Mouse (Mus musculus): ENCODE data around the gene Ctsl.
A peak's percentile ranks its signal among the peaks of the same experiment; 100 is the strongest.

Gene Ctsl

DNA sequence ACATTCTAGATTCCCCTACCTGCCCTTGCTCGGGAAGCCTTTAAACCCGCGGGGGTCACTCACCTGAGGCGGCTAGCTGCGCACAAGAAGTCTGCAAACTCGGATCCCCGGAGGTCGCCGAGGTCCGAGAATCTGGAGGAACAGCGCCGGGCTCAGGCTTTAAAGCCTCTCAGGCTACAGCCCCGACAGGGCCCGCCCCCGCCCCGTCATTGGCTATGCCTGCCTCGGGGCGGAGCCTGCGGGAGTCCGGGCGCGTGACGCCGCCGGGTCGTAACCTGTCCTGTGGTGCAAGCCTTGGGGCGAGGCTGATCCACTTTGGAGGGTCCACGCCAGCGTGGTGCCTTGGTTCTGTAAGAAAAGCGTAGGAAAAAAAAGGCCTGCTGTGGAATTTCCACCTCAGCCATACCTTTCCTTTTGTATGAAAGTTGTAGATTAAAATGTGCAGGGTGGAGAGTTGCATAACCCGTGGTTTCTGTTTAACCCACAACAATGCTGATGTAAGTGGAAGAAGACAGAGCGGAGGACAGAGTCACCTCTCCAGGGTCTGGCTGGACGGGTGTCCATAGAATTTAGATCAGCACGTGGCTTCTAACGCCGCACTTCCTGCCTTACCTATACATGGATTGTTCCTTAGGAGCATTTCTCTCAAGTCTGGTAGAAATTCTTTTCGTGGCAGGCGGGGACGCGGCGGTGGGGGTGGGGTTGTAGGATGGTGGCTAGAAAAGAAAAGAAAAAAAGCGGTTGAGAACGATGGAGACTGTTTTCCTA is at the start of gene Ctsl:
Gene Ctsl (minus strand): TSS at position 718 of the 768 bp plus-strand sequence.
- DNase-seq (ENCODE audit: low spot score): peak; percentile 94

DNA sequence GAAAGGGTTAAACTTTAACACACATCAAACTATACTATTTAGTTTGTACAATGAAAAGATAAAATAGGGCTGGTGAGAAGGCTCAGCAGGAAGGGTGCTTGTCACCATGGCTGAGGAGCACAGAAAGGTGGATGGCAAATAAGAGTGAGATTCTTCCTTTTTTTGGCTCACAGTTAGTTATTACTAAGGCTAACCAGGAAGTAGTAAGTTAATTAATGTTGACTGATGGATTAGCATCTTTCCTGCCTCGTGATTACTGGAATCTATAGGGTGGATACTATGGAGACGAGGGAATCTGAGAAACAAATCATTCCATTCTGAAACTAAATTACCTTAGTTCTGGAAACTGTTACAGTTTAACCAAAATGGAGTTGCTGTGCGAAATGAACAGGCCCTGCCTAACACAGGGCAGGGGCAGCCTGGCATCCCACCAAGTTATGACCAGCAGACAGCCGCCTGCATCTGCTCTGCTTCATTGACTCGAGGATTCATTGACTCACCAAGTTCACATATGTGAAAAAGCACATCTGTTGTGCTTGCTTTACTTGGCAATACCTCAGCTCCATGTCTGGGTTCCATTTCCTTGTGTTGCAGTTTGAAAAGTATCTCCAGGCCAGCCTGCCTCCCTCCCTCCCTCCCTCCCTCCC is 46.4 kb upstream of the Ctsl start:
- DNase-seq (ENCODE audit: low spot score): no peak

DNA sequence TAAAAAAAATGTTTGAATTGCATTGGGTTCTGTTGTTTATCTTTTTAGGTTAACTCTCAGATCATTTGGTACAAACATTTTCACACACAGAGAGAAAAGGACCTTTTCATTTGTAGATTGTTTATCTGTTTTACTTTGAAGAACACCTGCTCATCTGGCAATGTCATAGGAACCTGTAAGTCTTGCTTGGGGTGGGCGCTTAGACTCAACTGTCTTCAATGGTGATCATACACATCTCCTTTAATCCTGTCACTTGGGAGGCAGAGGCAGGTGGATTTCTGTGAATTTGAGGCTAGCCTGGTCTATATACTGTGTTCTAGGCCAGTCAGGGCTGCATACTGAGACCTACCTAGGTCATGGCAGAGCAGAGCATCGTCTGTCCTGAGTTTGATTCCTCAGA is 45.0 kb upstream of the Ctsl start:
- no peak for DNase-seq (ENCODE audit: low spot score)

DNA sequence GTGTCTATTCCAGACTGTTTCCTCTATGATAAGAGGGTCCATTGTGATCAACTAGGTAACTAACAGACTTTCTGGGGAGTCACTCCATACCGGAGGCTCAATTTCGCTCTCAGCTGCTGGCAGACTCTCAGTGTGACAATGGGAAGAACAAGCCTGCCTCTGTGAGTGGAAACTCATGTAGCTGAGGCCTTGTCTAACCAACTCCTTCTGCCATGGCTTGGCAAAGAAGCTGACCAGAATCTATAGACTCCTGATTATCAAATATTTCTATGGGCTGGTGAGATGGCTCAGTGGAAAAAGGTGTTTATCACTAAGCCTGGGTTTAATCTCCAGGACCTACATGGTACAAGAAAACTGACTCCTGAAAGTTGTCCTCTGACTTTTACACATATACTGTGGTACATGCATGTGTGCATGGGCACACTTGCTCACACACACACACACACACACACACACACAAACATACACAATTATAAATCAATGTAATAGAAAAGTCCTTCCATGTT is 42.1 kb upstream of the Ctsl start:
- no peak for DNase-seq (ENCODE audit: low spot score)

DNA sequence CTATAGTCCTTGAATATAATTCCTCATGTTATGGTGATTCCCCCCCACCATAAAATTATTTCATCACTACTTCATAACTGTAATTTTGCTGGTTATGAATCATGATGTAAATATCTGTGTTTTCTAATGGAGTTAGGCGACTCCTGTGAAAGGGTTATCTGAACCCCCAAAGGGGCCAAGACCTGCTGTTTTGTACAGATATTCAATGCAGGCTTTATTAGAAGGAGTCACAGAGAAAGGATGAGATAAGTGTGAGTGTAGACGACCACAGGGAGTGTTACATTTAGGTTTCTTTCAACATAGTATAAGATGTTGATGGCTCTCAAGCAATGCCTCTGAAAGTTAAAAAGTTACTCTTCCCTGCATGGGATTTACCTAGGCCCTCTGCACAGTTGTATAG is 40.6 kb upstream of the Ctsl start:
- DNase-seq (ENCODE audit: low spot score): no peak

DNA sequence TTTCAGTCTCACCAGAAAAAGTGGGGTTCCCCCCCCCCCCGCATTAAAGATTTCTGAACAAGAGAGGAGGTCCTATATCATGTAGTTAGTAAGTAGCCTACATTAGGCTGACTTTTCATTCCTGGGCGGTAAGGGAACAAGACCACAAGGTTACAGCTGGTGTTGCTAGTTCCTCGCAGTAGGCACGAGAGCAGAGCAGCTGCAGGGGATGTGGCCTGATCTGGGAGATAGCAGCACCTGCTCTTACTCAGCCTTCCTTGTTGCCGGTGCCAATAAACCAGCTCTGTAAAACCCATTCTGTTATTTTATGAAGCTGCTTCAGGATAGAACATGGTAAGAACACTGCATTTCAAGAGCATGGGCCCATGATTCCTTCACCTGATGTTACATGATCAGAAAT is 39.9 kb upstream of the Ctsl start:
- DNase-seq (ENCODE audit: low spot score): no peak

DNA sequence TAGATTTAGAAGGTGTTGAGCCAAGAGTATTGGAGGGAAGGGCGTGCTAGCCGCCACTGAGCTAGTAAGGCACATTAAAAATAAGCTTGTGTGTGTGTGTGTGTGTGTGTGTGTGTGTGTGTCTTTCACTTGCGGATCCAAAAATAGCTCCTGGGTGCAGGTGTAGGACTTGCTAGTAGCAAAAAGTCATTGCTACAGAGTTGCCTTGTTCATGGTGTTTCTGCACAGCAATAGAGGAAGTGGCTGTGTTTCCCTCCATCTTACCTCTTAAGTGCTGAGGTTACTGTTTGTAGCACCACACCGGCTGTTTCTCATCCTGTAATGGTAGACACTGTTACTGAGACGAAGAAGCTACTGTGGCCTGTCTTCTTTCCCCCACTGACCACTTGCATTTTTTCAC is 37.3 kb upstream of the Ctsl start:
- DNase-seq (ENCODE audit: low spot score): no peak

DNA sequence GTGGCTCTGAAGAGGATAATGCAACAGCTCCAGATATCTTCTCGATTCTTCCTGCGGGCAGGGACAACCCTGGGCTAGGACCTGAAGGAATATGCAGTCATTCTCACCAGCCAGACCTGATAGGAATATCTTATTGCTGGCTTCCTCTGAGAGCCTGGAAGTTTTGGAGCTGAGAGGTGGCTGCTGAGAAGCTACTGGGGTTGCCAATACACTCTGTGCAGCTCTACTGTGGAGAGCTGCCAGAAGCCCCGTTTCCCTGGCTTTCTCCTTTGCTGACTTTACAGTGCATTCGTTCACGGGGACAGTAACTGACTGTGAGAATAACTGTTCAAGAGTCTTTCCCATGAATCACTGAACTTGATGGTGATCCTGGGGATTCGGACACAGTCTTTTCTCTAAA is 34.9 kb upstream of the Ctsl start:
- DNase-seq (ENCODE audit: low spot score): no peak

DNA sequence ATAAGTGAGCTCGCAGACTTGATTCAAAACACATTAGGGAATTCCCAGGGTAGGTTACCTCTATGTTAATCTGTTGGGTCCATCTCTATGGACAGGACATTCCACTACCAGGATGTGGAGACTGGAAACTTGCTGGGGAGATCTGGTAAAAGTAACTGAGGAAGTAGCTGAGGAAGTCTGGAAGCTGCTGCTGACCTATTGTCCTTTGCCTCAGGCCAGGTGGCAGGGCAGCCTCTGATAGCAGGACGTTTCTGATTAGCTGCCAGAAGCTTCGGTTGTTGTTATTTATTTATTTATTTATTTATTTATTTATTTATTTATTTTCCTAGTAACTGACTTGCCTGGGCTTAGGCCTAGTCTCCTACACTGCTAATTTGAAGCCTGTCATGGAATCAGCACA is 32.8 kb upstream of the Ctsl start:
- DNase-seq (ENCODE audit: low spot score): no peak

DNA sequence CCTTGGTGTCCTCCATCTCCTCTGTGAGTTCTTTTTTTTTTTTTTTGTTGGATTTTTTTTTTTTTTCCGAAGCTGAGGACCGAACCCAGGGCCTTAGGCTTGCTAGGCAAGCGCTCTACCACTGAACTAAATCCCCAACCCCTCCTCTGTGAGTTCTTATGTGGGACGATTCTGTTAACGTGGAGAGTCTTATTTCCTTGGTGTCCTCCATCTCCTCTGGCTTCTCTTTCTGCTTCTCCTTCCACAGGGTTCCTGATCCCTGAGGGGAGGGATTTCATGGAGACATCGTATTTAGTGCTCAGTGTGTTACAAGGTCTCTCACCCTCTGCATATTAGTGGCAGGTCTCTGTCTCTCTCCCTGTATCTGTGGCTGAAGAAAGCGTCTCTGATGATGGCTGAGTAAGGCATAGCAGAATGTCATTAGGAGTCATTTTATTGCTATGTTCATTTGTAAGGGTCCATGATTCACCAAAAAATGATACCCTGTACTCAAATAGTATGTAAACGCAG is 32.3 kb upstream of the Ctsl start:
- DNase-seq (ENCODE audit: low spot score): no peak

DNA sequence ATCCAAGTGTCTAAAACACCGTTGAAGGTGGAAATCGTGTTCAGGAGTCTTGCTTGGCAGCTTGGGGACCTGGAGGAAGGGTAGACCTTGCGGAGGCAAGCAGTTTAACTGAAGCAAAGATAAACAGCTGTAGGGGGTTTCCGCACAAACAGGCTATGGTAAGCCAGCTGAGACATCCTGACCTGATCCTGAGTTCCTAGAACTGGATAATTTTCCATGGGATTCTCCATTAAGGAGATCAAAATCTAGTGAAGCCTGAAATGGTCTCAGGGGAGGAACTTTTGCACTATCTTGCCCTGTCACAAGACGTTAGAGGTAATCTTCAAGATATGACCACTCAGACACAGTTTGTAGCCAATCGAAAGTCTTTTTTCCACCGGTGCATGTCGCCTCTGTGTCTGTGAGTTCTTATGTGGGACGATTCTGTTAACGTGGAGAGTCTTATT is 31.8 kb upstream of the Ctsl start:
- DNase-seq (ENCODE audit: low spot score): no peak

DNA sequence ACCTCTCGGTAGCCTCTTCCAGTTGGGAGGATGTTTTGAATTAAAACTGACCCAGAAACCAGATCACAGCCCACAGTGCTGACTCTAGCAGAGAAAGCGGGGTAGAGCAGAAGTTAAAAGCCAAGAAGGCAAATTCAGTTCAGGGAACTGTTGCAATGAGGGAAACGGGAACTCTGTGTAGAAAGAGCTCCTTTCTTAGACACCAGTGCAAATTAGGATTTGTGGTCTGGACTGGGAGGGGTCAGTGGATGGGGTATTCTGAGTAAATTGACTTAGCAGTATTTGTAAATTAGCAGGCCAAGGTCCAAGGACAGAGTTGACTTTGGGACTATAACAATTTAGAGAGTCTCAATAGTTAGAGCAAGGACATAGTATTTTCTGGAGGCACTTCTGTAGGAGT is 31.3 kb upstream of the Ctsl start:
- DNase-seq (ENCODE audit: low spot score): peak; percentile 36

DNA sequence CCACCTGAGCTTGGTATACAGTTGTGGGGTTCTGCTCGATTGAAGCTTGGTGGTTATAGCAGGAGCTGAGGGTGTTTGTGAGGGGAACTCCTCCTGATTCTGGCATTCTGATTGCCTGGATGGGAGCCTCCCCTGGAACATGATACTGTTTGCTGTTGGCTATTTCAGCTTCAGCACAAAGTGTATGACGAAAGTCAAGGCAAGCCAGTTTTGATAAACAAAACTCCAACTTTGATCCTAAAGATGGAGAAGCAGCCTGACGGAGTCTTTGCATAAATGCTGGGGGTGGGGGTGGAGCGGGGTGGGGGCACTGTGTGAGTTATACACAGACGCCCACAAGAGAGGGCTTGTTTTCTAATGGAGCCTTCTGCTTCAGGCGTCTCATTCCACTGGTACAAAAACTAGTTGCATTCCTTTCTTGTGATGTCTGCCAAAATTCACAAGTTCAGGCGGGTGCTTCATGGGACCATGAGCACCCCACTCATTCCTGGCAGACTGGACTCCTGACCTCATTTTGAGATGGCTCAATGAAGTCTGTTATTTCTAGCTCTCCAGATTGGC is 30.2 kb upstream of the Ctsl start:
- peak; percentile 32 for DNase-seq (ENCODE audit: low spot score)

DNA sequence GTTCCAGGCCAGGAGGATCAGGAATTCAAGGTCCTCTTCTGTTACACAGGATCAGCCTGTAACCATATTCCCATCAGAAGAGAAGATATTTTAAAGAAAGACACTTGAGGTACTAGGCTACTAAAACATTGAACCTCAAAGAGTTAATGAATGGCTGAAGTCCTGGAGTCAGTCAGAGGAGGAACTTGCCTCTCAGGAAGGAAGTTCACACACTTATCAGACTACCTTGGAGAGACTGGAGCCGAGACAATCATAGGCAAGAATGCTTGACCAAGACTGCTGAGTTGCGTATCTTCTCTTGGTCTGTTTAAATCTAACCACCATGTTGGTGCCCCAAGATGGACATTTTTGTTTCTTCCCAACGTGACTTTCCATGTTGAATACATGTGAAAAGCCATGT is 29.2 kb upstream of the Ctsl start:
- DNase-seq (ENCODE audit: low spot score): no peak

DNA sequence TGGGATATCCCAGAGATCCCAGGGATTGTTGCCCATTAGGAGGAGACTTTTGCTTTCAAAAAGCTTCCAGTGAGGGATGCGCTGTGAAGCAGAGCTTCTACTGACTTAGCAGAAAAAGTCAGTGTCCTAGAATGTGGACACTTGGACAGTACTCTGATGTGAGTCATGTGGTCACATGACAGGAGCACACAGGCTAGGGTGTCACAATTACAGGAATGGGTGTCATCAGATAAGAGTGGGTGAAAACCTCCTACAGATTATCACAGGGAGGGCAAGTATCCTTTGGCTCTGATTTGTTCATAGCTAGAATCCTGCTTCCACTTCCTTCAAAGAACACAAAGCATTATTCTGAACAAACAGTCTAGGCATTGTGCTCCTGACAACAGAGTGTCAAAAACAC is 27.4 kb upstream of the Ctsl start:
- DNase-seq (ENCODE audit: low spot score): peak; percentile 23

DNA sequence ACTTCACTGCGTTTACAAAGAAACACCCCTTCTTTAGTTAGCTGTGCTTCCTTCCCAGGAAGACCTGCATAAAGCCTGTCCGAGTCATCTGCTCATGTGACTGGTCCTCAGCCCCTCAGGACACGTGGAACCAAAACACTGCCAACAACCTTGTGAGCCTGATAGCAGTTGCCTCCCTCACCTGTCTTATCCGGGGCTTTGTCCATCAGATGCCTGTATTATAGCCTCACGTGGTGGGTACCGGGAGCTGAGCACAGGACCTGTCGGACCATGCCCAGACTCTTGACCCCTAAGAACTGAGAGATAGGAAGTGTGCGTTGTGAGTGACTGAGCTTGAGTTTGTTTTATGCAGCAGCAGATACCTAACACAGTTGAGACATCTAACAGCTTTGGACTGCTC is 26.3 kb upstream of the Ctsl start:
- no peak for DNase-seq (ENCODE audit: low spot score)

DNA sequence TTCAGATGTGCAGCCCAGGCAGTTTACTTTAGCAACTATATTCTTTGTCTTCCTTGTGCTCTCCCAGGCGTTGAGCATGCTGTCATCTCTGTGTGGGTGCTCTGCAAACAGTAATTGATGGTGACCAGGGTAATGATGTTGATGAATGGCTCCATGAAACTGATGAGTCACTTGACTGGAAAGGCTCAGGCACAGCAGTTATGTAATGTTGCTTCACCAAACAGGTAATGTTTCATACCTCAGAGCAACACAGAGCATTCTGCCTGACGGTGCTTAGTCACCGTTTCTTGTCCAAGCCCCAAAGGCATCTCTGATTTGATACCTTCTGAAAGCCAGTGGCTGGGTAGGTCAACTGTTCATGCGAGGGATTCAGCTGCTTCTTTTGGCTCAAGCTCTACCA is 17.7 kb upstream of the Ctsl start:
- no peak for DNase-seq (ENCODE audit: low spot score)

DNA sequence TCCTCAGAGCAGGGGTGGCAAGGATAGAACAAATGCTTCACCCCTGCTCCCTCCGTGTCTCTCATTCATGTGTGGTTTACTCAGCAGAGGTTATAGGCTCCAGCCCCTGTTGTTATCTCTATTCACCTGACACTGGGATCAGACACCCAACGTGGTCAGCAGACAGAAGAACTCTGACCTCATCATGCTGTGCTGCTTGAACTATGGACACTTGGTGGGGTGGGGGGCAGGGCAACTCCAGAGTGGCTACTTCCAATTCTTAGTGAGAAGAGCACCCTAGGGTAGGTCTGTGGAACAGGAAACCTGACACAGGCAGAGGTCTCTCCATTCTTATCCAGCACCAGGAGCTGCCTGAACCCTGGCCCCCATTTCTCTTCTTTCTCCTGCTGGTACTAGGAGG is 15.4 kb upstream of the Ctsl start:
- no peak for DNase-seq (ENCODE audit: low spot score)

DNA sequence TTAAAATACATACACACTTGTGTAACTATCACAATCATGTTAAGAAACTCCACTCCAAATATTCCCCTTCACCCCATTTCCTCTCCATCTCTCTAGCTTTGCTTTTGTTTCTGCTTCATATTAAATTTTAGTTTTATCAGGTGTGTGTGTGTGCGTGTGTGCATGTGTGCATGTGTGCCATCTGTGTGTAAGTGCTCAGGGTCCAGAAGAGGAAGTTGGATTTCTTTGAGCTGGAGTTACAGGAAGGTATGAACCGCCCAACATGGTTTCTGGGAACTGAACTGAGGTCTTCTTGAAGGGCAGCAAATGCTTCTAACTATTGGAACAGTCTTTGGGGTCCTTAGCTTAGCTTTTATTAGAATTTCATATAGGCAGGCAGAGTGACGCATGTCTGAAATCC is 14.2 kb upstream of the Ctsl start:
- DNase-seq (ENCODE audit: low spot score): no peak

DNA sequence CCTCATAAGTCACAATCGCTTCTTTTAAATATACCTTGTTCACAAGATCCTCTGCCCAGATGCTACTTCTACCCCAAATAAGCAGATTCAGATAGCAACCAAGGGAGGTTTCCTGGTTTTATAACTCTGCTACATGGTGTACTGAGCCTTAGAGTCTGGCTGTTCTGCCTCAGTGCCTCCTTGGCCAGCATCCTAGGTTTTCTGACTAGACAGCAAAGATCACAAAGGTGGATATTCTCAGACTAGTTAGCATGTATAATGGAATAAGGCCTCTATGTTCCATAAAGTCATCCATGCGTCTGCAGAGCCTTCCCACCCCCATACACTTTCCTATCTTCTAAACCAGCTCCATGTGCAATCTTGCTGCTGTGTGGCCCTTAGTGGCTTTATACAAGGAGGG is 9.6 kb upstream of the Ctsl start:
- no peak for DNase-seq (ENCODE audit: low spot score)

DNA sequence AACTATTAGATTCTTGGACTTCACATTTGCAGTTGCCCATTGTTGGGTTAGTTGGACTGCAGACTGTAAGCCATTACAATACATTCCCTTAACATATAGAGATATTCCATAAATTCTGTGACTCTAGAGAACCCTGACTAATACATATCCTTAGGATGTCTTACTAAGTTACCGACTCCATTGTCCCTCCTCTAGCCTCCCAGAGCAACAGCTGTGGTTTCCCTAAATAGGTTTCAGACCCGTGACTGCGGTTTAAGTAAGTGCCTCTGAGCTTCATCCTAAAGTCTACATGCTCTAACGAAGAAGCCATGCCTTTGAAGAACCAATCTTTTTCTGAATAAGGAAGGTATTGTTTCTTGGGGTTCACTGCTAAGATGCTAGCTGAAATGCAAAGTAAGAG is 7.9 kb upstream of the Ctsl start:
- no peak for DNase-seq (ENCODE audit: low spot score)

DNA sequence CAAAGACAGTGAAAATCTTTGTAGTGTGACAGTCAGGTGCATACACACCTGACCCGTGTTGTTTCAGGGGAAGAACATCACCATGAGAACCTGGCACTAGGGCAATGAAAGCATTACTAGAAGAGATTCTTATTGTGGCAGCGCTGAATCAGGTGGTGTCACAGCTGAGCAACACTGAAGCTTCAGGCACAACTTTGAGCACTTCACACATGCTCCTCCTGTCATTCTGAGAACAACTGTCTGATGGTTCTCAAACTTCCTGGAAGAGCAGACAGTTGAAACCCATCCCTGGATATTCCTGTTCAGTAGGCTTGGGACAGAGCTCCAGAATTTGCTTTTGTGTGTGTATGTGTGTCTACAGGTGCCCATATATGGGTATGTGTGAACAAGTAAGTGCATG is 5.8 kb upstream of the Ctsl start:
- no peak for DNase-seq (ENCODE audit: low spot score)

DNA sequence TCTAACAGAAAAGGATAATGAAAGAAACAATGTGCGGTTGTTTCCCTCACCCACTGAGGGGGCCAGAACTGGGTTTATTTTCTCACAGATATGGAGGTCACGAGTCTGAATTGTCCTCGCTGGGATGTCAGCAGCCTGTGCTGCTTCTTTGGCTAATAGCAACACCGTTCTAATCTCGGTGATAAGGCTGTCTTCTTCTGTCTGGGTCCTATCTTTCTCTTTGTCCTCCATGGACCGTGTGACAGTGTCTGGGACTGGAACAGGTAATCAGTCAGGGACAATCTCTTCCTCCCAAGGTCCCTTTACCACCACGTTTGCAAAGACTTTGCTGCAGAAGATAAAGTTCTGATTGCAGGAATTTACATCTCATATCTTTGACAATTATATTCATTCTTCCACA is 4.5 kb upstream of the Ctsl start:
- DNase-seq (ENCODE audit: low spot score): no peak

All from lung, postnatal 25 days (tissue).